Mouse (Mus musculus) heart, embryonic 12.5 days (tissue): ENCODE measurements around the gene Mast3. TPM values are rescaled to one million over a fixed set of nuclear protein-coding genes. Genes with fewer than 3 reads are reported as not detected.

Experiments used
- ATAC-seq: fragments of 200-750 bp; cut with Nextera tagmentation; 2 replicates; pipeline ENCODE4 v1.8.0; 2017; ENCODE audit warnings: moderate TSS enrichment, moderate library complexity; ENCODE audit not compliant: insufficient number of reproducible peaks, low FRiP score
- H3K27ac ChIP-seq: fragments of 300-500 bp; sonication (generic); 2 replicates; pipeline ENCODE4 v1.5.1; 2016; ENCODE audit warnings: mild to moderate bottlenecking, moderate library complexity; ENCODE audit not compliant: poor library complexity, severe bottlenecking
- H3K27me3 ChIP-seq: fragments of 300-500 bp; sonication (generic); replicated peaks from 2 replicates; pipeline ENCODE4 v1.6.1; 2016; ENCODE audit warnings: mild to moderate bottlenecking, moderate library complexity
- H3K36me3 ChIP-seq: fragments of 300-500 bp; sonication (generic); 2 replicates; pipeline ENCODE4 v1.6.1; 2016; ENCODE audit warnings: mild to moderate bottlenecking, moderate library complexity
- H3K4me1 ChIP-seq: fragments of 300-500 bp; sonication (generic); replicated peaks from 2 replicates; pipeline ENCODE4 v1.6.1; 2016; ENCODE audit warnings: mild to moderate bottlenecking
- H3K4me2 ChIP-seq: fragments of 300-500 bp; sonication (generic); 2 replicates; pipeline ENCODE4 v1.6.1; 2016; ENCODE audit warnings: mild to moderate bottlenecking, moderate library complexity
- H3K4me3 ChIP-seq: fragments of 300-500 bp; sonication (generic); 2 replicates; pipeline ENCODE4 v1.5.1; 2016; ENCODE audit warnings: mild to moderate bottlenecking
- H3K9ac ChIP-seq: fragments of 300-500 bp; sonication (generic); 2 replicates; pipeline ENCODE4 v1.6.1; 2016; ENCODE audit warnings: mild to moderate bottlenecking, moderate library complexity
- H3K9me3 ChIP-seq: fragments of 300-500 bp; sonication (generic); replicated peaks from 2 replicates; pipeline ENCODE4 v1.6.1; 2016; ENCODE audit warnings: mild to moderate bottlenecking, moderate library complexity
- WGBS: fragments of 180-500 bp; shearing (Covaris S2); methylation state at CpG from one replicate; pipeline ENCODE4 v1.1.7; 2016; 5-methylcytosine and 5-hydroxymethylcytosine counted together
- microRNA-seq: library from miRNA; unstranded; fragments of <30 nt; microRNA quantifications from one replicate; pipeline ENCODE4, GENCODE M21; 2017
- polyA plus RNA-seq: library from polyadenylated mRNA; unstranded; fragments of >200 nt; fragmentation: Nextera tagmentation; extraction: Ambion mirVana; gene quantifications from 2 replicates; pipeline ENCODE4 v1.2.1, GENCODE M21; 2016

Gene Mast3
- polyA plus RNA-seq, 1 experiment from 2014 or later, result 8.1 TPM

GRCm38 (mm10) chr8:70741661-70742060 is 63.2 kb downstream of the Mast3 start:
- Histone ChIP-seq H3K4me1 (peaks cover 33% of the 10 kb centered on the region), H3K27me3 (peaks cover 68% of the 10 kb centered on the region), H3K9me3 (no peaks in the 10 kb centered on the region), H3K4me2 (no peak overlapping the region), H3K27ac (no peak overlapping the region), H3K9ac (no peak overlapping the region), H3K36me3 (no peaks in the 10 kb centered on the region), H3K4me3 (no peak overlapping the region)
- WGBS, result 42% methylated on average over 5 of the region's 5 CpGs
- ATAC-seq, result no peak

- 50% methylated on average over 3 of the region's 3 CpGs for WGBS
- no peak overlapping the region for H3K4me2 ChIP-seq
These were observed 66.6 kb downstream of the Mast3 start for GRCm38 (mm10) chr8:70738211-70738610.

GRCm38 (mm10) chr8:70737705-70738104 is 67.1 kb downstream of the Mast3 start:
- Histone ChIP-seq H3K9me3 (no peaks in the 10 kb centered on the region), H3K27me3 (peaks cover 33% of the 10 kb centered on the region), H3K9ac (no peak overlapping the region), H3K4me3 (no peak overlapping the region), H3K27ac (no peak overlapping the region), H3K4me2 (no peak overlapping the region), H3K36me3 (no peaks in the 10 kb centered on the region), H3K4me1 (peaks cover 20% of the 10 kb centered on the region)
- WGBS, result 63% methylated on average over 5 of the region's 5 CpGs
- ATAC-seq, result no peak

More at GRCm38 (mm10) chr8:70738211-70738610, 66.6 kb downstream of the Mast3 start:
- Histone ChIP-seq H3K27ac (no peak overlapping the region), H3K9me3 (no peaks in the 10 kb centered on the region), H3K36me3 (no peaks in the 10 kb centered on the region), H3K4me1 (peaks cover 25% of the 10 kb centered on the region), H3K4me3 (no peak overlapping the region), H3K27me3 (peaks cover 37% of the 10 kb centered on the region), H3K9ac (no peak overlapping the region)
- ATAC-seq, result no peak

- 81% methylated on average over 4 of the region's 4 CpGs for WGBS
- Histone ChIP-seq H3K9me3 (no peaks in the 10 kb centered on the region), H3K27ac (no peak overlapping the region), H3K27me3 (peaks cover 70% of the 10 kb centered on the region), H3K36me3 (no peaks in the 10 kb centered on the region), H3K4me2 (no peak overlapping the region), H3K4me1 (peaks cover 6% of the 10 kb centered on the region), H3K9ac (no peak overlapping the region), H3K4me3 (no peak overlapping the region)
- no peak for ATAC-seq
These were observed 73.9 kb downstream of the Mast3 start for GRCm38 (mm10) chr8:70730956-70731355.

GRCm38 (mm10) chr8:70729808-70730475 is 74.9 kb downstream of the Mast3 start:
- Histone ChIP-seq H3K27me3 (peaks cover 74% of the 10 kb centered on the region), H3K9ac (no peak overlapping the region), H3K4me1 (peaks cover 6% of the 10 kb centered on the region), H3K4me3 (peak overlapping the region; percentile 39), H3K4me2 (peak overlapping the region; percentile 65), H3K9me3 (no peaks in the 10 kb centered on the region), H3K27ac (no peak overlapping the region), H3K36me3 (no peaks in the 10 kb centered on the region)
- ATAC-seq, result peak; percentile 29; the same call in 1 of the 2 replicates
- 3% methylated on average over 34 of the region's 34 CpGs for WGBS

Small RNAs within 50 kb of the gene (microRNA-seq; reads per million reads assigned to microRNA genes)
- gene Mir7240, result 0.71 reads per million

Other genes starting within 250 kb of the Mast3 start
- 138 and 142 TPM in 2 replicates for gene Isyna1, start 210.7 kb downstream of the Mast3 start, polyA plus RNA-seq
- gene Ssbp4, start 196.2 kb downstream of the Mast3 start, polyA plus RNA-seq, result 76.0 and 78.6 TPM in 2 replicates
- gene Lrrc25, start 188.9 kb downstream of the Mast3 start, polyA plus RNA-seq, result 0.65 and 0.71 TPM in 2 replicates
- gene Gdf15, start 172.6 kb downstream of the Mast3 start, polyA plus RNA-seq, result 1.0 and 1.1 TPM in 2 replicates
- 32.1 and 35.6 TPM in 2 replicates for gene Pgpep1, start 144.7 kb downstream of the Mast3 start, polyA plus RNA-seq
- gene Lsm4, start 131.8 kb downstream of the Mast3 start, polyA plus RNA-seq, result 289 and 301 TPM in 2 replicates
- 183 and 206 TPM in 2 replicates for gene Jund, start 106.1 kb downstream of the Mast3 start, polyA plus RNA-seq
- 0.04 and 0.06 TPM in 2 replicates for gene Iqcn, start 101.6 kb downstream of the Mast3 start, polyA plus RNA-seq
- gene Gm3336, start 86.5 kb downstream of the Mast3 start, polyA plus RNA-seq, result not detected in 2 replicates
- gene Pde4c, start 81.3 kb downstream of the Mast3 start, polyA plus RNA-seq, result 0.05 and 0.09 TPM in 2 replicates
- 19.1 and 19.2 TPM in 2 replicates for gene Rab3a, start 50.4 kb downstream of the Mast3 start, polyA plus RNA-seq
- gene Mpv17l2, start 44.1 kb downstream of the Mast3 start, polyA plus RNA-seq, result 37.2 and 37.9 TPM in 2 replicates
- 35.2 and 37.2 TPM in 2 replicates for gene Pik3r2, start 28.3 kb downstream of the Mast3 start, polyA plus RNA-seq
- gene Il12rb1, start 3.4 kb upstream of the Mast3 start, polyA plus RNA-seq, result not detected in 2 replicates
- 2.5 and 2.7 TPM in 2 replicates for gene Arrdc2, start 34.7 kb upstream of the Mast3 start, polyA plus RNA-seq
- 1.7 and 1.8 TPM in 2 replicates for gene Kcnn1, start 58.2 kb upstream of the Mast3 start, polyA plus RNA-seq
- 81.8 and 87.0 TPM in 2 replicates for gene Ccdc124, start 68.9 kb upstream of the Mast3 start, polyA plus RNA-seq
- gene Slc5a5, start 87.7 kb upstream of the Mast3 start, polyA plus RNA-seq, result 0.11 TPM in 1 of 2 replicates, not detected in the other
- gene Rpl18a, start 92.4 kb upstream of the Mast3 start, polyA plus RNA-seq, result 2,379 and 2,528 TPM in 2 replicates
- gene Map1s, start 100.9 kb upstream of the Mast3 start, polyA plus RNA-seq, result 37.7 and 41.3 TPM in 2 replicates